Mouse (Mus musculus) embryonic facial prominence, embryonic 13.5 days (tissue): ENCODE measurements around the gene Tpte. TPM values are rescaled to one million over a fixed set of nuclear protein-coding genes. Genes with fewer than 3 reads are reported as not detected.

Experiments used
- ATAC-seq: fragments of 200-750 bp; cut with Nextera tagmentation; 2 replicates; pipeline ENCODE4 v1.8.0; 2017; ENCODE audit warnings: low read depth; ENCODE audit not compliant: insufficient number of reproducible peaks, insufficient read depth, low FRiP score, low TSS enrichment
- H3K27ac ChIP-seq: fragments of 300-500 bp; sonication (generic); 2 replicates; pipeline ENCODE4 v1.5.1; 2015; ENCODE audit warnings: moderate library complexity, mild to moderate bottlenecking, inconsistent platforms
- H3K27me3 ChIP-seq: fragments of 300-500 bp; sonication (generic); 2 replicates; pipeline ENCODE4 v1.6.1; 2015; ENCODE audit warnings: mild to moderate bottlenecking, inconsistent platforms
- H3K36me3 ChIP-seq: fragments of 300-500 bp; sonication (generic); 2 replicates; pipeline ENCODE4 v1.6.1; 2015; ENCODE audit warnings: mild to moderate bottlenecking, inconsistent platforms
- H3K4me1 ChIP-seq: fragments of 300-500 bp; sonication (generic); 2 replicates; pipeline ENCODE4 v1.6.1; 2015; ENCODE audit warnings: inconsistent platforms
- H3K4me2 ChIP-seq: fragments of 300-500 bp; sonication (generic); 2 replicates; pipeline ENCODE4 v1.6.1; 2015; ENCODE audit warnings: moderate library complexity, mild to moderate bottlenecking, inconsistent platforms
- H3K4me3 ChIP-seq: fragments of 300-500 bp; sonication (generic); 2 replicates; pipeline ENCODE4 v1.5.1; 2015; ENCODE audit warnings: mild to moderate bottlenecking, inconsistent platforms
- H3K9ac ChIP-seq: fragments of 300-500 bp; sonication (generic); 2 replicates; pipeline ENCODE4 v1.6.1; 2015; ENCODE audit warnings: mild to moderate bottlenecking, inconsistent platforms
- H3K9me3 ChIP-seq: fragments of 300-500 bp; sonication (generic); 2 replicates; pipeline ENCODE4 v1.6.1; 2016; ENCODE audit warnings: inconsistent platforms
- WGBS: fragments of 180-500 bp; shearing (Covaris S2); methylation state at CpG from one replicate; pipeline ENCODE4 v1.1.7; 2015; ENCODE audit warnings: mixed read lengths; 5-methylcytosine and 5-hydroxymethylcytosine counted together
- polyA plus RNA-seq: library from polyadenylated mRNA; unstranded; fragments of >200 nt; fragmentation: Nextera tagmentation; extraction: Ambion mirVana; gene quantifications from 2 replicates; pipeline ENCODE4 v1.2.1, GENCODE M21; 2015

Tpte gene
- not detected in 2 replicates for polyA plus RNA-seq

DNA sequence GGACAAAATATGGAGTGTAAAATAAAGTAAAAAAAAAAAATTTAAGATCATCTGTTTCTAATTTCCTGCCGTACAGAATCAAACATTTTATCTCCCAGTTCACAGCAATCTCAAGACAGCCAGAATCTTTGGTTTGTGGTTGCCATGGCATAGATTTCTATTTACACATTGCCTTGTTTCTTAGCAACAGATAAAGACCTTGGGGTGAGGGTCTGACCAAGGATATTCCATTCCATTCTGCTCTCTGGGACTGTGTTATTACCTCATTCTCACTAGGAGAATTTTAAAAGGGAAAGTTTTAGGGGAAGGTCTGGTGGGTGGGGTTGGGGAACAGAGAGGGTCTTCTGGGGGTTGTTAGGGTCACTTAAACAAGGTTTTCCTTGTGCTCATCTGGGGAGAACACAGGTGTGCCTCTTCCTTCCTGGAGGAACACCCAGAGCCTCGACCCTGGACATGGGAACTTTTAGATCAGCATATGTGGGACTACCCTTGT is at the start of gene Tpte:
Gene Tpte, plus strand, starts transcription at position 443 of the 493 bp plus-strand sequence.
- H3K27ac ChIP-seq, result no peak within 1 kb of the TSS
- H3K9ac ChIP-seq, result no peak within 1 kb of the TSS
- peaks cover 5% of the 10 kb centered on the region; the same call in 1 of the 2 replicates for H3K4me1 ChIP-seq
- no peak within 1 kb of the TSS for H3K4me3 ChIP-seq
- WGBS, result 38% methylated on average over 2 of the region's 2 CpGs
- no peak for ATAC-seq
- peaks cover 4% of the 10 kb centered on the region; the same call in 1 of the 2 replicates for H3K9me3 ChIP-seq
- no peaks in the 10 kb centered on the region for H3K27me3 ChIP-seq
- no peak within 1 kb of the TSS for H3K4me2 ChIP-seq
- H3K36me3 ChIP-seq, result no peaks in the 10 kb centered on the region

DNA sequence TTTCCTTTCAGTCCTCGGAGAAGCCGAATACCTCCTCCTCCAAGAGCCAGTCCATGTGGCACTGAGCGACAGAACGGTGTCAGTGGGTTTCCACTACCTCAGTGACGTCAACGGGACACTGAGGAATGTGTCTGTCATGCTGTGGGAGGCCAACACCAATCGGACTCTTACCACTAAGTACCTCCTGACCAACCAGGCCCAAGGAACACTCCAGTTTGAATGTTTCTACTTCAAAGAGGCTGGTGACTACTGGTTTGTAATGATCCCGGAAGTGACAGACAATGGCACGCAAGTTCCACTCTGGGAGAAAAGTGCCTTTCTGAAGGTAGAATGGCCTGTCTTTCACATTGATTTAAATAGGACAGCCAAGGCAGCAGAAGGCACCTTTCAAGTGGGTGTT is 40.3 kb upstream of the Tpte start:
- WGBS, result 91% methylated on average over 9 of the region's 9 CpGs
- Histone ChIP-seq H3K4me1 (peaks cover 3% of the 10 kb centered on the region; the same call in 1 of the 2 replicates), H3K9ac (no peak overlapping the region), H3K27ac (no peak overlapping the region), H3K4me3 (no peak overlapping the region), H3K4me2 (no peak overlapping the region), H3K9me3 (no peaks in the 10 kb centered on the region), H3K27me3 (no peaks in the 10 kb centered on the region), H3K36me3 (no peaks in the 10 kb centered on the region)
- ATAC-seq, result no peak

DNA sequence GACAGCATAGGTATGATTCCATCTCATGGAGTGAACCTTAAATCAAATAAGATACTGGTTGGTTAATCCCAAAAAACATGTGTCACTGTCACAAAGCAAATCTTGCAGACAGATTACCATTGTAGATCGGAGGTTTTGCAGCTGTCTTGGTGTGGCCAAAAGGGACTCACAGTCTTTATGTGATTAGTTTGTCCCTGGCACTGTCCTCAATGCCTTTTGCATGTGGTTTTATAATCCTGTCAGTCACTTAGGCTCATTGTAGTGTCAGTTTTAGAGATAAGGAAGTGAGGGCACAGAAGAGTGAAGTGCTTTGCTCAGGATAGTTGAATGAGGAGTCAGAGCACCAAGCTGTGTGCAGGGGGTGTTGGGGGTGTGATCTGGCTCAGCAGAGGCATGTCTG is 37.6 kb upstream of the Tpte start:
- Histone ChIP-seq H3K27me3 (no peaks in the 10 kb centered on the region), H3K4me2 (no peak overlapping the region), H3K4me3 (no peak overlapping the region), H3K9me3 (no peaks in the 10 kb centered on the region), H3K4me1 (peaks cover 3% of the 10 kb centered on the region; the same call in 1 of the 2 replicates), H3K9ac (no peak overlapping the region), H3K36me3 (no peaks in the 10 kb centered on the region), H3K27ac (no peak overlapping the region)
- ATAC-seq, result no peak
- 86% methylated on average over 1 of the region's 1 CpGs for WGBS

DNA sequence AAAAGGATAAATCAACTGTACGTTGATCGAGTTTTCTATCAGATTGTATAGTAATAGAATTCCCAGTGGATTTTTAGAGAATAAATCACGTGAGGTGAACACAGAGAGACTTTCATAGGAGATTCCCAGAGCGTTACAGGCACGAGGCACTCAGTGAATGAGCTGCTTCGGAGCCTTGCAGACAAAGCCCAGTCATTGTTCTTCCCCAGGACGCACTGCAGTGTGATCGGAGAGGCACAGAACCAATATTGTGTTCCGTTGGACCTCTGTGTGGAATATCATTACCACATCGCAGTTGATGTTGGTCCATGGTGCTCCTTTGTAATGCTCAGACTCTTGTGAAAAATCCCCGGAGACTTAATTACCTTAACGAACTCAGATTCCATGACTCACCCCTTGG is 35.3 kb upstream of the Tpte start:
- H3K27ac ChIP-seq, result no peak overlapping the region
- 58% methylated on average over 12 of the region's 12 CpGs for WGBS
- no peaks in the 10 kb centered on the region for H3K9me3 ChIP-seq
- H3K27me3 ChIP-seq, result no peaks in the 10 kb centered on the region
- H3K4me2 ChIP-seq, result no peak overlapping the region
- no peak overlapping the region for H3K9ac ChIP-seq
- H3K4me3 ChIP-seq, result no peak overlapping the region
- peaks cover 3% of the 10 kb centered on the region; the same call in 1 of the 2 replicates for H3K4me1 ChIP-seq
- H3K36me3 ChIP-seq, result no peaks in the 10 kb centered on the region
- ATAC-seq, result no peak

DNA sequence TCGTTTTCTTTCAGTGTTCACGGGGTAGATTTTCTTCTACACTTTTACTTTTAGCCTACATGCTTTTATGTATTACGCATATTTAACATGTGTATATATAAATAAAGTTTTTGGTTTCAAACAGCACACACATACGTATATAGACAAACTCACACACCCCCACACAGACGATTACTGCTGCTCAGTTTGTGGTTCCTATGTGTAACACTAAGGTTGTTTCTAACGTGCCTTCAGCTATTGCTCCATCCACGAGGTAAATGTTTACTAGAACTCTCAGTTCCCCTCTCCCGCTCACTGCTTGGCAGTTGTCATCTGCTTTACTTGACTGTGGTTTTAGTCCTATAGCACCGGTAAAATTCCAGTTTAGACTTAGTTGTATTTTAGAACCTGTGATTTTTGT is 34.2 kb upstream of the Tpte start:
- Histone ChIP-seq H3K9ac (no peak overlapping the region), H3K27me3 (no peaks in the 10 kb centered on the region), H3K9me3 (0 out of 2 replicates have a peak, but pooled peaks cover 2% of the 10 kb centered on the region), H3K4me1 (peaks cover 3% of the 10 kb centered on the region; the same call in 1 of the 2 replicates), H3K27ac (no peak overlapping the region), H3K4me2 (no peak overlapping the region), H3K4me3 (no peak overlapping the region), H3K36me3 (no peaks in the 10 kb centered on the region)
- WGBS, result 77% methylated on average over 9 of the region's 9 CpGs
- no peak for ATAC-seq

DNA sequence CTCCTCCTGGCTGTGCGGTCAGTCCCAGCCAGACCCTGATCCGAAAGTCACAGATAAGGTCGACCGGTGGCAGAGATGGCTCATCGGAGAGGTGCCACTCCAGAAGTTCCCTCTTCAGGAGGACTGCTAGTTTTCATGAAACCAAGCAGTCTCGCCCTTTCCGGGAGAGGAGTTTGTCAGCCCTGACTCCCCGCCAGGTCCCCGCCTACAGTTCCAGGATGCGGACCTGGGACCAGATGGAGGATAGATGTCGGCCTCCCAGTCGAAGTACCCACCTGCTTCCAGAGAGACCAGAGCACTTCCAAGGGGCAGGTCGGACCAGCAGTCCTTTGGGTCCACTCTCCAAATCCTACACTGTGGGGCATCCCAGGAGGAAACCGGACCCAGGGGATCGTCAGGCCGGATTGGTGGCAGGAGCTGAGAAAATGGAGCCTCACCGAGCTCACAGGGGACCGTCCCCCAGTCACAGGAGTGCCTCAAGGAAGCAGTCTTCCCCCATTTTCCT is 24.2 kb upstream of the Tpte start:
- Histone ChIP-seq H3K36me3 (no peaks in the 10 kb centered on the region; the same call in 1 of the 2 replicates), H3K9ac (no peak overlapping the region), H3K27me3 (no peaks in the 10 kb centered on the region), H3K9me3 (no peaks in the 10 kb centered on the region), H3K4me1 (peaks cover 15% of the 10 kb centered on the region; the same call in 1 of the 2 replicates), H3K27ac (peak overlapping the region; percentile 44; the same call in 1 of the 2 replicates), H3K4me3 (no peak overlapping the region), H3K4me2 (no peak overlapping the region)
- no peak for ATAC-seq
- WGBS, result 87% methylated on average over 18 of the region's 18 CpGs

DNA sequence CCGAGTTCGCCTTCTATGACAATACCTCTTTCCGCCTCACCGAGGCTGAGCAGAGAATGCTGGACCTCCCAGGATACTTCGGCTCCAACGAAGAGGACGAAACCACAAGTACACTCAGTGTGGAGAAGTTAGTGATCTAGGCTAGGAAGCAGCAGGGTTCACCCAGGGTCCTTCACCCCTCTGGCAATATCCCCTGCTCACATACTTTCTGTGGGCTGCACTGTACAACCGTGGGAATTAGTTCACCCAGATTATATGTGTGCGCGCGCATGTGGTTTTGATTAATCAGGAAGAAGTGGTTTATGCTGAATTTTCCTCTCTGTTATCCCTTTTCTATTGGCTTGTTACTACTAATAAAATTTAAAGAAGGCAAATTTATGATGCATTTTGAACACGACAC is 23.7 kb upstream of the Tpte start:
- H3K27ac ChIP-seq, result peak overlapping the region; percentile 44; the same call in 1 of the 2 replicates
- H3K4me2 ChIP-seq, result no peak overlapping the region
- H3K4me1 ChIP-seq, result peaks cover 15% of the 10 kb centered on the region; the same call in 1 of the 2 replicates
- H3K9ac ChIP-seq, result no peak overlapping the region
- H3K9me3 ChIP-seq, result no peaks in the 10 kb centered on the region
- H3K27me3 ChIP-seq, result no peaks in the 10 kb centered on the region
- ATAC-seq, result 0 out of 2 replicates have a peak, but pooled peaks have one; percentile 70
- H3K4me3 ChIP-seq, result no peak overlapping the region
- H3K36me3 ChIP-seq, result no peaks in the 10 kb centered on the region; the same call in 1 of the 2 replicates
- WGBS, result 60% methylated on average over 12 of the region's 12 CpGs

DNA sequence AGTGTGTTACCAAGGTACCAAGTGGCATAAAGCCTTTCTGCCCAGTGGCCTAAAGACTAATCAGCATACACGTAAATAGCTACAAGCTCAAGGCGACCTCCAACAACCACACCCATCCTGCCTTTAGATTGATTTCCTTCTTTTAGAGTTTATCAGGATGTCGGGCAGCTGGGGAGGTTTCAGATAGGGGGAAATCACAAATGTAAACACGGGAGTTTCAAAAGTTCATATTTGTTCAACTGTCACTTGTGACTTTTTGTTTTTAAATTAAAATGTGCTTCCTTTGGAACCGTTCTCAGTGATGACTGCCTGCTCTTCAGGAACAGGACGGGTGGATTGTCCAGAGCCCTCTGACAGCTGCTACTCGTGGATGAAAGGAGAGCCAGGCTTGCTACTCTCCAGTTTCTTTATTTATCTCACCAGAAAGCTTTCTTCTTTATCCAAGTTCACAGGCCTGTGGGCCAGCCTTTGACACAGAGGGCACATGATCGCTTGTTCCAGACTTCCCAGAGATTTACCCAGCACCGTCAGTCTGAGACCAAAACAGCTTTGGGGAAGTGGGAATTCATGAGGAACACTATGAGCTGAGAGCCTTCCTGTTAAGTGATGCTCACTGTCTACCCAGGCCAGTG is 23.0 kb upstream of the Tpte start:
- Histone ChIP-seq H3K4me1 (peaks cover 15% of the 10 kb centered on the region; the same call in 1 of the 2 replicates), H3K27me3 (no peaks in the 10 kb centered on the region), H3K4me3 (no peak overlapping the region), H3K4me2 (no peak overlapping the region), H3K27ac (0 out of 2 replicates have a peak overlapping the region, but pooled peaks have one; percentile 13), H3K9me3 (no peaks in the 10 kb centered on the region), H3K9ac (no peak overlapping the region), H3K36me3 (no peaks in the 10 kb centered on the region; the same call in 1 of the 2 replicates)
- 58% methylated on average over 9 of the region's 9 CpGs for WGBS
- ATAC-seq, result no peak

DNA sequence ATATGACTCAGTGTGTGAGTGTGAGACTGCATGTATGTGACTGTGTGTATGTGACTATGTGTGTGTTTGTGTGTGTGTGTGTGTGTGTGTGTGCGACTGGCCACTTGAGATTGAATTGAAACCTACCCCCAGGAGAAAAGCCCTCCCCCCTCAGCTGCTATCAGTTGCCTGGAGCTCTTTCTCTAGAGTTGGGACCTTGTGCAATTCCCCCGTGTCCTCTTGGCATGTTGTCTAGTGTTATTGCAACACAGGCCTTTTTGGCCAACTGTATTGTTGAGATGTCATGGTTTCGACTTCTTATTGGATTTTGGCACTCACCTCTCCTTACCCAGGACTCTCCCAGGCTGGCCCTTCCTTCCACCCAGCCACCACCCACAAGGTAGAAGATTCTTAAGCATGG is 21.0 kb upstream of the Tpte start:
- peaks cover 15% of the 10 kb centered on the region; the same call in 1 of the 2 replicates for H3K4me1 ChIP-seq
- WGBS, result 84% methylated on average over 3 of the region's 3 CpGs
- no peak overlapping the region for H3K4me3 ChIP-seq
- H3K4me2 ChIP-seq, result no peak overlapping the region
- H3K9ac ChIP-seq, result no peak overlapping the region
- H3K27ac ChIP-seq, result no peak overlapping the region
- no peaks in the 10 kb centered on the region for H3K9me3 ChIP-seq
- no peaks in the 10 kb centered on the region for H3K27me3 ChIP-seq
- no peak for ATAC-seq
- H3K36me3 ChIP-seq, result no peaks in the 10 kb centered on the region; the same call in 1 of the 2 replicates

DNA sequence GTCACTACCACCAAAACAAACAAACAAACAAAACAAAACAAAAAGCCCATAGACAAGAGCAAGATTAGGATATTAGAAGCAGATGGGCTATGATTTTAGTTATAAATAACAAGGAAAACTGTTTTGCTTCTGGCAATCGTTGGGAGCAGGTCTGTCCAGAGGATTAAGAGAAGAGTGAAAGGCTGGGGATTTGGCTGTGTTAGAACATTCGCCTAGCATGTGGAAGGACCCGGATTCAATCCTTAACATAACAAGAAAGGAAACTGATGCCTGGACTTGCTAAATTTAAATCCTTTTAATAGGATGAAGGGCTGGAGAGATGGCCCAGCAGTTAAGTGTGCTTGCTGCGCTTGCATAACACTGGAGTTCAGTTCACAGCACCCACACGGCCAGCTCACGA is 18.9 kb upstream of the Tpte start:
- H3K27ac ChIP-seq, result no peak overlapping the region
- H3K9ac ChIP-seq, result no peak overlapping the region
- 64% methylated on average over 6 of the region's 6 CpGs for WGBS
- H3K9me3 ChIP-seq, result no peaks in the 10 kb centered on the region
- H3K4me2 ChIP-seq, result no peak overlapping the region
- peaks cover 14% of the 10 kb centered on the region; the same call in 1 of the 2 replicates for H3K4me1 ChIP-seq
- no peaks in the 10 kb centered on the region for H3K36me3 ChIP-seq
- no peaks in the 10 kb centered on the region for H3K27me3 ChIP-seq
- H3K4me3 ChIP-seq, result no peak overlapping the region
- ATAC-seq, result no peak

DNA sequence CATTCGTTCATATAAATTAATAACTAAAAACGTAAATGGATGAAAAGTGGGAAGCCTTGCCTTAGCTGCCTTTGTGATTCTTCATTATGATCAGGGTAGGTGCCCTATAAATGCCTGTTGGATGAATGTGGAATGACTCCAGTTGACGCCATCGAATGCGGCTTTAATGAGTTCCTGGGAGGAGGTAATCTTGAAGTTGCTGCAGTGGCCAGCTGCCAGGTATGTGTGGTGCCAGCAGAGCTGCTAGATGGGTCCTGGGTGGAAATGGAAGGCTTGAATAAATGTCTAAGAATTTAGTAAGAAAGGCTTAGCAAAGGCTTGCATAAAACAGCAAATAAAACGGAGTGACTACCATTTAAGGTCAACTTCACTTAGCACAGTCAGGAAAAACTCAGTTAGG is 18.5 kb upstream of the Tpte start:
- Histone ChIP-seq H3K9me3 (no peaks in the 10 kb centered on the region), H3K27me3 (no peaks in the 10 kb centered on the region), H3K9ac (no peak overlapping the region), H3K4me1 (peaks cover 9% of the 10 kb centered on the region; the same call in 1 of the 2 replicates), H3K4me2 (no peak overlapping the region), H3K4me3 (no peak overlapping the region), H3K36me3 (no peaks in the 10 kb centered on the region), H3K27ac (no peak overlapping the region)
- no peak for ATAC-seq
- WGBS, result 85% methylated on average over 6 of the region's 6 CpGs

DNA sequence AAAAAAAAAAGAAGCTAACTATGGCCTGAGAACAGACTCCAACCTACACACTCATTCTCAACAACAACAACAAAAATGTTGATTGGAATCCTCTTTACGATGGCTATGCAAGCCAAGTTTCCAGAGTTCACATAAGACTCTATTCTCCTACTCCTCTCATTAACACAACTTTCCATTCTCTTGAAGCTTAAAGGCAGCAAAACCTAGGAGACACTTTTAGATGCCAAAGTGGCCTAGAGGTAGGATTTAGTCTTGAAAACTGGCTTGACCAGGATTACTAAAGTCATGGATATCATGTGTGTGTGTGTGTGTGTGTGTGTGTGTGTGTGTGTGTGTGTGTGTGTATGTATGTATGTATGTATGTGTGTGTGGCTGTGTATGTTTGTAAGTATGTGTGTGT is 18.0 kb upstream of the Tpte start:
- Histone ChIP-seq H3K27me3 (no peaks in the 10 kb centered on the region), H3K36me3 (no peaks in the 10 kb centered on the region), H3K4me2 (no peak overlapping the region), H3K4me3 (no peak overlapping the region), H3K27ac (no peak overlapping the region), H3K9me3 (no peaks in the 10 kb centered on the region), H3K4me1 (peaks cover 5% of the 10 kb centered on the region; the same call in 1 of the 2 replicates), H3K9ac (no peak overlapping the region)
- WGBS, result 88% methylated on average over 1 of the region's 1 CpGs
- no peak for ATAC-seq
